Mouse (Mus musculus): ENCODE measurements around the gene Adamtsl3. TPM values are rescaled to one million over a fixed set of nuclear protein-coding genes. Genes with fewer than 3 reads are reported as not detected.

Adamtsl3 gene
- polyA plus RNA-seq, 1 experiment = 5.1 TPM

DNA sequence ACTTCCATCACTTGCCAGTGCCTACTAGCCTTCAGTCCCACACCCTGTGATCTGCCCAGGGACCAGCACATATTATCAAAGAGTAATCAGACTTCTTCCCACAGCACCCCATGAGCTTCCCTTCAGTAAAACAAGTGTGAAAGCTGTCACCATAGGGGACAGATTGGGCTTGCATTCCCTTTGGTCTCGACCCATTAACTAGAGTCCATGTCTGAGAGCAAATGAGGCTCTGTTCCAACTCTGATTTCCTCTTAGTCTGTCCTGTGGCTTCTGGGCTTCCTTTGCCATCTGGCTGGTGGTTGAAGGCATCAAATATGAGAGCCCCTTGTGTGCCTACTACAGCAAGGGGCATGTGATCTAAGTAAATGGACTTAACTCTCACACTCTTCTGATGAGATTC lies 237.5 kb downstream of the Adamtsl3 start:
- no peaks in the 10 kb centered on the region for H3K27me3 ChIP-seq (ENCODE audit: control insufficient read depth, insufficient read depth, insufficient read length)
- H3K4me3 ChIP-seq (ENCODE audit: insufficient read depth, poor library complexity, severe bottlenecking) = no peak overlapping the region
- H3K79me3 ChIP-seq (ENCODE audit: low read depth) = no peaks in the 10 kb centered on the region
- no peaks in the 10 kb centered on the region for H3K36me3 ChIP-seq (ENCODE audit: control insufficient read depth, insufficient read depth)
- no peak overlapping the region for H3ac ChIP-seq (ENCODE audit: control insufficient read depth, insufficient read length, low read depth)
- H3K79me2 ChIP-seq (ENCODE audit: control insufficient read depth, insufficient read depth) = no peaks in the 10 kb centered on the region
- no peak for TF ChIP-seq CTCF (IDR thresholded peaks at IDR 0.05; ENCODE audit: control insufficient read depth, insufficient read depth, insufficient read length)
- TF ChIP-seq MAX (IDR thresholded peaks at IDR 0.05) = no peak
- TF ChIP-seq MYOG (IDR thresholded peaks at IDR 0.05; ENCODE audit: control insufficient read depth, extremely low read depth, insufficient read length) = no peak
- TF ChIP-seq CEBPB (IDR thresholded peaks at IDR 0.05; ENCODE audit: low read depth) = no peak

GRCm38 (mm10) chr7:82580007-82580406 lies 244.5 kb downstream of the Adamtsl3 start:
- Histone ChIP-seq H3K4me3 (ENCODE audit: insufficient read depth, poor library complexity, severe bottlenecking) (no peak overlapping the region), H3K79me3 (ENCODE audit: low read depth) (no peaks in the 10 kb centered on the region), H3K79me2 (ENCODE audit: control insufficient read depth, insufficient read depth) (no peaks in the 10 kb centered on the region), H3K27me3 (ENCODE audit: control insufficient read depth, insufficient read depth, insufficient read length) (no peaks in the 10 kb centered on the region), H3ac (ENCODE audit: control insufficient read depth, insufficient read length, low read depth) (no peak overlapping the region), H3K36me3 (ENCODE audit: control insufficient read depth, insufficient read depth) (no peaks in the 10 kb centered on the region)
- TF ChIP-seq MAX (IDR thresholded peaks at IDR 0.05) (no peak), MYOG (IDR thresholded peaks at IDR 0.05; ENCODE audit: control insufficient read depth, extremely low read depth, insufficient read length) (no peak), USF1 (IDR thresholded peaks at IDR 0.05; ENCODE audit: low read depth) (no peak), CEBPB (IDR thresholded peaks at IDR 0.05; ENCODE audit: low read depth) (no peak), MYOD1 (IDR thresholded peaks at IDR 0.05; ENCODE audit: control insufficient read depth, insufficient read length, low read depth) (no peak), FOSL1 (IDR thresholded peaks at IDR 0.05; ENCODE audit: insufficient read depth, low read length, poor library complexity, severe bottlenecking) (no peak), CTCF (IDR thresholded peaks at IDR 0.05; ENCODE audit: control insufficient read depth, insufficient read depth, insufficient read length) (no peak)

- Histone ChIP-seq H3K4me3 (ENCODE audit: insufficient read depth, poor library complexity, severe bottlenecking) (no peak overlapping the region), H3K36me3 (ENCODE audit: control insufficient read depth, insufficient read depth) (no peaks in the 10 kb centered on the region), H3K79me3 (ENCODE audit: low read depth) (no peaks in the 10 kb centered on the region), H3K27me3 (ENCODE audit: control insufficient read depth, insufficient read depth, insufficient read length) (no peaks in the 10 kb centered on the region), H3ac (ENCODE audit: control insufficient read depth, insufficient read length, low read depth) (no peak overlapping the region), H3K79me2 (ENCODE audit: control insufficient read depth, insufficient read depth) (no peaks in the 10 kb centered on the region)
- TF ChIP-seq MYOG (IDR thresholded peaks at IDR 0.05; ENCODE audit: control insufficient read depth, extremely low read depth, insufficient read length) (no peak), MAX (IDR thresholded peaks at IDR 0.05) (no peak), CEBPB (IDR thresholded peaks at IDR 0.05; ENCODE audit: low read depth) (no peak), FOSL1 (IDR thresholded peaks at IDR 0.05; ENCODE audit: insufficient read depth, low read length, poor library complexity, severe bottlenecking) (no peak), MYOD1 (IDR thresholded peaks at IDR 0.05; ENCODE audit: control insufficient read depth, insufficient read length, low read depth) (no peak), CTCF (IDR thresholded peaks at IDR 0.05; ENCODE audit: control insufficient read depth, insufficient read depth, insufficient read length) (no peak), USF1 (IDR thresholded peaks at IDR 0.05; ENCODE audit: low read depth) (no peak)
These were observed 246.3 kb downstream of the Adamtsl3 start for GRCm38 (mm10) chr7:82581802-82582201.

- Histone ChIP-seq H3K4me3 (ENCODE audit: insufficient read depth, poor library complexity, severe bottlenecking) (no peak overlapping the region), H3K27me3 (ENCODE audit: control insufficient read depth, insufficient read depth, insufficient read length) (no peaks in the 10 kb centered on the region), H3K79me2 (ENCODE audit: control insufficient read depth, insufficient read depth) (no peaks in the 10 kb centered on the region), H3K36me3 (ENCODE audit: control insufficient read depth, insufficient read depth) (no peaks in the 10 kb centered on the region), H3ac (ENCODE audit: control insufficient read depth, insufficient read length, low read depth) (no peak overlapping the region), H3K79me3 (ENCODE audit: low read depth) (no peaks in the 10 kb centered on the region)
- TF ChIP-seq MYOD1 (IDR thresholded peaks at IDR 0.05; ENCODE audit: control insufficient read depth, insufficient read length, low read depth) = no peak
- TF ChIP-seq MYOG (IDR thresholded peaks at IDR 0.05; ENCODE audit: control insufficient read depth, extremely low read depth, insufficient read length) = no peak
- TF ChIP-seq USF1 (IDR thresholded peaks at IDR 0.05; ENCODE audit: low read depth) = no peak
- no peak for TF ChIP-seq MAX (IDR thresholded peaks at IDR 0.05)
- TF ChIP-seq FOSL1 (IDR thresholded peaks at IDR 0.05; ENCODE audit: insufficient read depth, low read length, poor library complexity, severe bottlenecking) = no peak
- TF ChIP-seq CEBPB (IDR thresholded peaks at IDR 0.05; ENCODE audit: low read depth) = no peak
- TF ChIP-seq CTCF (IDR thresholded peaks at IDR 0.05; ENCODE audit: control insufficient read depth, insufficient read depth, insufficient read length) = no peak
These were observed 247.0 kb downstream of the Adamtsl3 start for GRCm38 (mm10) chr7:82582534-82582933.

DNA sequence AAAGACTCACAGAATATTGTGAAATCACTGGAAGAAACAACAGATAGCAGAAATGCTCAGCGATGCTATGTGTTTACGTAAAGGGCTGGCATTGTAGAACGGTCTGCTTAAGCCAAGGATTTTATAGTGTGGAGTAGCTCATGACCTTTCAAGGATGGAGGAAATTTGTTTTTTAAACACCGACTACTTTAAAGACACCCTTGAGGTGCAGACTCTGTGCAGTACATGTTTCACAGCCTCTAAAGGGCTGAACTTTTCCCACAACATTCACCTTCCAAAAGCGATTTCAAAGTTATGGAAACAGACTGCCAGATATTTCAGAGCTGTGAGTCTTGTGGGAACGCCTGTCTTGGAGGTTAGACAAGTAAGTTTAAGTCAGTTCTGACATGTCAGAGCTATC lies 255.4 kb downstream of the Adamtsl3 start:
- Histone ChIP-seq H3K4me3 (ENCODE audit: insufficient read depth, poor library complexity, severe bottlenecking) (no peak overlapping the region), H3K79me3 (ENCODE audit: low read depth) (no peaks in the 10 kb centered on the region)
- TF ChIP-seq FOSL1 (IDR thresholded peaks at IDR 0.05; ENCODE audit: insufficient read depth, low read length, poor library complexity, severe bottlenecking) (no peak), MYOG (IDR thresholded peaks at IDR 0.05; ENCODE audit: control insufficient read depth, extremely low read depth, insufficient read length) (no peak), CEBPB (IDR thresholded peaks at IDR 0.05; ENCODE audit: low read depth) (no peak), CTCF (IDR thresholded peaks at IDR 0.05; ENCODE audit: control insufficient read depth, insufficient read depth, insufficient read length) (no peak), MYOD1 (IDR thresholded peaks at IDR 0.05; ENCODE audit: control insufficient read depth, insufficient read length, low read depth) (no peak), MAX (IDR thresholded peaks at IDR 0.05) (no peak), USF1 (IDR thresholded peaks at IDR 0.05; ENCODE audit: low read depth) (no peak)

DNA sequence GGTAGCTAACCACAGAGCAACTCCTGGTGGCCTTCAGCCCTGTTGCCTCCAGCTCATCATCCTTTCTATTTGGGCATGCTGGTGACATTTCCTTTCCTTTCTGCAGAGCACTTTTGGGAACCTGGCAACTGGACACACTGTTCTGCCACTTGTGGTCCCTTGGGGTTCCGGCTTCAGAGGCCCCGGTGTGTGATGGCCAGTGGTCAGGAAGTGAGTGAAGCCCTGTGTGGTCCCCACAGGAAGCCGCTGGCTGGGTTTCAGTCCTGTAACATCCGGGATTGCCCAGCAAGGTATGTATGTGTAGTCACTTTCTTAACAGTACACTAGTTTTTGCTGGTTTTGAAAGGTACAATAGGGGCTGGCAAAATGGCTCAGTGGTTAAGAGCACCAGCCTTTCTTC lies 266.5 kb downstream of the Adamtsl3 start:
- no peaks in the 10 kb centered on the region for H3K79me2 ChIP-seq (ENCODE audit: control insufficient read depth, insufficient read depth)
- no peaks in the 10 kb centered on the region for H3K36me3 ChIP-seq (ENCODE audit: control insufficient read depth, insufficient read depth)
- H3K79me3 ChIP-seq (ENCODE audit: low read depth) = no peaks in the 10 kb centered on the region
- TF ChIP-seq MYOD1 (IDR thresholded peaks at IDR 0.05; ENCODE audit: control insufficient read depth, insufficient read length, low read depth) = no peak
- no peak for TF ChIP-seq CEBPB (IDR thresholded peaks at IDR 0.05; ENCODE audit: low read depth)
- TF ChIP-seq USF1 (IDR thresholded peaks at IDR 0.05; ENCODE audit: low read depth) = no peak
- no peak for TF ChIP-seq MAX (IDR thresholded peaks at IDR 0.05)
- TF ChIP-seq CTCF (IDR thresholded peaks at IDR 0.05; ENCODE audit: control insufficient read depth, insufficient read depth, insufficient read length) = no peak
- TF ChIP-seq FOSL1 (IDR thresholded peaks at IDR 0.05; ENCODE audit: insufficient read depth, low read length, poor library complexity, severe bottlenecking) = no peak
- TF ChIP-seq MYOG (IDR thresholded peaks at IDR 0.05; ENCODE audit: control insufficient read depth, extremely low read depth, insufficient read length) = no peak
- H3ac ChIP-seq (ENCODE audit: control insufficient read depth, insufficient read length, low read depth) = no peak overlapping the region
- H3K4me3 ChIP-seq (ENCODE audit: insufficient read depth, poor library complexity, severe bottlenecking) = no peak overlapping the region
- no peaks in the 10 kb centered on the region for H3K27me3 ChIP-seq (ENCODE audit: control insufficient read depth, insufficient read depth, insufficient read length)

More for the DNA sequence above, 255.4 kb downstream of the Adamtsl3 start:
- no peak overlapping the region for H3ac ChIP-seq (ENCODE audit: control insufficient read depth, insufficient read length, low read depth)
- no peaks in the 10 kb centered on the region for H3K79me2 ChIP-seq (ENCODE audit: control insufficient read depth, insufficient read depth)
- no peaks in the 10 kb centered on the region for H3K27me3 ChIP-seq (ENCODE audit: control insufficient read depth, insufficient read depth, insufficient read length)
- no peaks in the 10 kb centered on the region for H3K36me3 ChIP-seq (ENCODE audit: control insufficient read depth, insufficient read depth)

Data from C2C12 (cell line).